Mouse (Mus musculus) hindbrain, embryonic 13.5 days (tissue): ENCODE measurements around the gene Stat6. TPM values are rescaled to one million over a fixed set of nuclear protein-coding genes. Genes with fewer than 3 reads are reported as not detected.
A peak's percentile ranks its signal among the peaks of the same experiment; 100 is the strongest.

Experiments used
- ATAC-seq: fragments of 200-750 bp; cut with Nextera tagmentation; 2 replicates; pipeline ENCODE4 v1.8.0; 2017; ENCODE audit warnings: moderate TSS enrichment; ENCODE audit not compliant: low FRiP score
- H3K27ac ChIP-seq: fragments of 300-500 bp; sonication (generic); 2 replicates; pipeline ENCODE4 v1.5.1; 2015; ENCODE audit warnings: inconsistent platforms, mild to moderate bottlenecking, moderate library complexity
- H3K27me3 ChIP-seq: fragments of 300-500 bp; sonication (generic); 2 replicates; pipeline ENCODE4 v1.6.1; 2015; ENCODE audit warnings: mild to moderate bottlenecking, inconsistent platforms
- H3K36me3 ChIP-seq: fragments of 300-500 bp; sonication (generic); 2 replicates; pipeline ENCODE4 v1.6.1; 2015; ENCODE audit warnings: mild to moderate bottlenecking, inconsistent platforms
- H3K4me1 ChIP-seq: fragments of 300-500 bp; sonication (generic); replicated peaks from 2 replicates; pipeline ENCODE4 v1.6.1; 2015; ENCODE audit warnings: inconsistent platforms
- H3K4me2 ChIP-seq: fragments of 300-500 bp; sonication (generic); 2 replicates; pipeline ENCODE4 v1.6.1; 2015; ENCODE audit warnings: inconsistent platforms, mild to moderate bottlenecking, moderate library complexity
- H3K4me3 ChIP-seq: fragments of 300-500 bp; sonication (generic); 2 replicates; pipeline ENCODE4 v1.5.1; 2015; ENCODE audit warnings: mild to moderate bottlenecking, inconsistent platforms
- H3K9ac ChIP-seq: fragments of 300-500 bp; sonication (generic); 2 replicates; pipeline ENCODE4 v1.6.1; 2015; ENCODE audit warnings: mild to moderate bottlenecking, inconsistent platforms
- H3K9me3 ChIP-seq: fragments of 300-500 bp; sonication (generic); 2 replicates; pipeline ENCODE4 v1.6.1; 2016; ENCODE audit warnings: inconsistent platforms
- WGBS: fragments of 180-500 bp; shearing (Covaris S2); methylation state at CpG from one replicate; pipeline ENCODE4 v1.1.7; 2015; 5-methylcytosine and 5-hydroxymethylcytosine counted together
- polyA plus RNA-seq: library from polyadenylated mRNA; unstranded; fragments of >200 nt; fragmentation: Nextera tagmentation; extraction: Ambion mirVana; gene quantifications from 2 replicates; pipeline ENCODE4 v1.2.1, GENCODE M21; 2015

Stat6 gene
- polyA plus RNA-seq, 1 experiment from 2014 or later = 5.0 TPM

- no peaks in the 10 kb centered on the region for H3K36me3 ChIP-seq
- H3K9me3 ChIP-seq = no peaks in the 10 kb centered on the region
- 93% methylated on average over 2 of the region's 2 CpGs for WGBS
- peaks cover 46% of the 10 kb centered on the region for H3K27me3 ChIP-seq
- no peak overlapping the region for H3K9ac ChIP-seq
- H3K4me1 ChIP-seq = peaks cover 39% of the 10 kb centered on the region
- no peak overlapping the region for H3K4me3 ChIP-seq
- H3K27ac ChIP-seq = no peak overlapping the region
- H3K4me2 ChIP-seq = no peak overlapping the region
- no peak for ATAC-seq
Observed at GRCm38 (mm10) chr10:127670185-127670584, 27.4 kb downstream of the Stat6 start.

DNA sequence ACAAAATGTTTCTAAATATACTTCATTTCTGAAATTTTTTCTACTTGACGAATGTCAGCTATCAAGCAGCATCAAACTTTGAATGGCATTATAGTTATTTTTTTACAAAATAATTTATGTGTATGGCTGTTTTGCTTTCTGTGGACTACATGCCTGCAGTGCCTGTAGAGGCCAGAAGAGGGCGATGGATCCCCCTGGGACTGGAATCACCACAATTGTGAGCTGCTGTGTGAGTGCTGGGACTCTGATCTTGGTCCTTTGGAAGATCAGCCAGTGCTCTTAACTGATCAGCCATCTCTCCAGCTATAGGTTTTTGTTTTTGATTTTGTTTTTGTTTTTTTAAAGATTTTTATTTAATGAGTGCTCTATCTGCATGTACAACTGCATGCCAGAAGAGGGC lies 28.5 kb downstream of the Stat6 start:
- H3K27ac ChIP-seq = no peak overlapping the region
- no peak overlapping the region for H3K4me2 ChIP-seq
- H3K27me3 ChIP-seq = peaks cover 35% of the 10 kb centered on the region
- H3K9me3 ChIP-seq = no peaks in the 10 kb centered on the region
- ATAC-seq = no peak
- 48% methylated on average over 2 of the region's 2 CpGs for WGBS
- H3K4me3 ChIP-seq = no peak overlapping the region
- no peak overlapping the region for H3K9ac ChIP-seq
- no peaks in the 10 kb centered on the region for H3K36me3 ChIP-seq
- peaks cover 33% of the 10 kb centered on the region for H3K4me1 ChIP-seq

- no peaks in the 10 kb centered on the region for H3K9me3 ChIP-seq
- H3K27ac ChIP-seq = no peak overlapping the region
- H3K27me3 ChIP-seq = peaks cover 10% of the 10 kb centered on the region
- 92% methylated on average over 6 of the region's 6 CpGs for WGBS
- no peak for ATAC-seq
- no peak overlapping the region for H3K4me3 ChIP-seq
- H3K36me3 ChIP-seq = no peaks in the 10 kb centered on the region
- no peak overlapping the region for H3K4me2 ChIP-seq
- H3K4me1 ChIP-seq = peaks cover 20% of the 10 kb centered on the region
- no peak overlapping the region for H3K9ac ChIP-seq
Observed at GRCm38 (mm10) chr10:127674046-127674655, 31.4 kb downstream of the Stat6 start.

DNA sequence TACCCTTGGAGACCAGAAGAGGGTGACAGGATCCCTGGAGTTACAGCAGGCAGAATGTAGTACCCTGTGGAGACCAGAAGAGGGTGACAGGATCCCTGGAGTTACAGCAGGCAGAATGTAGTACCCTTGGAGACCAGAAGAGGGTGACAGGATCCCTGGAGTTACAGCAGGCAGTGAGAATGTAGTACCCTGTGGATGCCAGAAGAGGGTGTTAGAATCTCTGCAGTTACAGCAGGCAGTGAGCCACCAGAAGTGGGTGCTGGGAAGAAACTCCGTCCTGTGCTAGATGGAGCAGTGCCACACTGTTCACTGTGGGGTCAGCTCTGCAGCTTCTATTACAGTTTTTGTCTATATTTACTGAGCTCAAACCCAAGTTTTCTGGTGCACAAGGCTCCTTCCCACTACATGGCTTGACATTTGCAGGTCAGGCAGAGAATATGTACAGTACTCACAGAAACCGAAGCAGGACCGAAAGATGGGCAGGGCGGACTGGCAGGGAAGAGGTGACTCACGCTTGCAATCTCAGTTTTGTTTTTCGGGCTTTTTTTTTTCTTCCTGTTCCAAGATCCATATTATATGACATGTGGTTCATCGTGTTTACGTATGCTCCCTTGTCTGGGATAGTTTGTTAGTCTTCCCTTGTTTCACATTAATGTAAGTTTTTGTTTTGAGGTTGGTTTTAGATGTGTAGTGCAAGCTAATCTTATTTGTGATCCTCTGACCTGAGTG lies 32.2 kb downstream of the Stat6 start:
- Histone ChIP-seq H3K27ac (no peak overlapping the region), H3K36me3 (no peaks in the 10 kb centered on the region), H3K9ac (no peak overlapping the region), H3K4me1 (peaks cover 19% of the 10 kb centered on the region), H3K4me3 (no peak overlapping the region), H3K27me3 (peaks cover 2% of the 10 kb centered on the region), H3K9me3 (no peaks in the 10 kb centered on the region), H3K4me2 (no peak overlapping the region)
- 91% methylated on average over 8 of the region's 8 CpGs for WGBS
- ATAC-seq = no peak

DNA sequence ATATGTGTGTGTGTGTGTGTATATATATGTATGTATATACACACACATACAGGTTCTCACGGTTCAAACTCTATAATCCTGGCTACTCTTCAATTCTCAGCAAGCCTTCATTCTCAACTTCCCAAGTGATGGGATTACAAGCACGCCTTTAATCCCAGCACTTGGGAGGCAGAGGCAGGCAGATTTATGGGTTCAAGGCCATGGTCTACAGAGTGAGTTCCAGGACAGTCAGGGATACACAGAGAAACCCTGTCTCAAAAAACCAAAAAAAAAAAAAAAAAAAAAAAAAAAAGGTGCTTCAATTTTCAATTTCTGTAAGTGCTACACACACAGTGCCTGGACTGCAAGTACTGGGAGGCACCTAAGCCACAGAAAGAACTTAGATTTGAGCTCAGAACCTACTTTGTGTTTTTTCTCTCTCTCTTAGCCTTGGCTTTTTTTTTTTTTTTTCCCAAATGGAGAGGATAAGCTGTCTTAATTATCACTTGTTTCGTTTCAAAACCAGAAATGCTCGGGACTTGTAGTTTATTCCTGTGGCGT lies 33.1 kb downstream of the Stat6 start:
- Histone ChIP-seq H3K4me2 (peak overlapping the region; percentile 59), H3K9ac (peak overlapping the region; percentile 43), H3K27ac (peak overlapping the region; percentile 72), H3K9me3 (no peaks in the 10 kb centered on the region), H3K4me3 (peak overlapping the region; percentile 44), H3K4me1 (peaks cover 19% of the 10 kb centered on the region), H3K36me3 (no peaks in the 10 kb centered on the region), H3K27me3 (no peaks in the 10 kb centered on the region)
- no peak for ATAC-seq
- WGBS = 58% methylated on average over 5 of the region's 5 CpGs

GRCm38 (mm10) chr10:127676691-127677548 lies 34.1 kb downstream of the Stat6 start:
- Histone ChIP-seq H3K4me3 (peak overlapping the region; percentile 80), H3K27me3 (no peaks in the 10 kb centered on the region), H3K36me3 (no peaks in the 10 kb centered on the region), H3K9me3 (no peaks in the 10 kb centered on the region), H3K27ac (peak overlapping the region; percentile 72), H3K4me1 (peaks cover 19% of the 10 kb centered on the region), H3K4me2 (peak overlapping the region; percentile 95), H3K9ac (peak overlapping the region; percentile 79)
- peak; percentile 95 for ATAC-seq
- under 1% methylated on average over 71 of the region's 71 CpGs for WGBS

DNA sequence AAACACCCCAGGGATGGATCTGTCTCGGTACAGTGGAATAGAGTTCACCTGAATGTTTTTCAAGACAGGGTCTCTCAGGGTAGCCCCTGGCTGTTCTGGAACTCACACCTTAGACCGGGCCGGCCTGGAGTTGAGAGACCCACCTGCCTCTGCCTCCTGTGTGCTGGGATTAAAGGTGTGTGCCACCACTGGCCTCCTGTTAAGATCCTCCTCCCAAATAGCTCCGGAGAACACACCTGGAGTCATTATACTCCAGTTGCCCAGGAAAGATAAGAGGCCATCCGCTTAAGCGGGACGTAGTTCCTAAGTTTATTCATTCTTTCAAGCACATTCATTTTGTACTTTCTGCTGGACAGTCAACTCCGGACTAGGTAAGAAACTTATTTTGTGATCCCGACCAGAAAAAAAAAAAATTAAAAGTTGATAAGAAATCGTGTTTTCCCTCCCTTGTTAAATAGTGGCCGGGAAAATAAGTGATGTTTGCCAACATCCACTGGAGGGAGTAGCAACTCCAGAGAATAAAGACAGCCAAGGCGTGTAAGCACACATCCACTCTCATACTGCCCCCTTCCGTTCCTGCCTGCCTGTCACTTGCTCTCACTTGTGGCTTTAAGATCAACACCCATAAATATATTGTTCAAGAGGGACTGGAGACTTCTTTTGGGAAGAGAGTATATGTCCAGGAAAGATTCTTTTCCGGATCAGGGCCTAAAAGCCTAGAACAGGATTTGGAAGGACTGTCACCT lies 35.0 kb downstream of the Stat6 start:
- WGBS = 16% methylated on average over 14 of the region's 14 CpGs
- Histone ChIP-seq H3K27me3 (no peaks in the 10 kb centered on the region), H3K9ac (peak overlapping the region; percentile 79), H3K4me2 (peak overlapping the region; percentile 95), H3K4me3 (peak overlapping the region; percentile 80), H3K4me1 (peaks cover 19% of the 10 kb centered on the region), H3K36me3 (no peaks in the 10 kb centered on the region), H3K9me3 (no peaks in the 10 kb centered on the region), H3K27ac (no peak overlapping the region)
- peak; percentile 33; the same call in 1 of the 2 replicates for ATAC-seq

DNA sequence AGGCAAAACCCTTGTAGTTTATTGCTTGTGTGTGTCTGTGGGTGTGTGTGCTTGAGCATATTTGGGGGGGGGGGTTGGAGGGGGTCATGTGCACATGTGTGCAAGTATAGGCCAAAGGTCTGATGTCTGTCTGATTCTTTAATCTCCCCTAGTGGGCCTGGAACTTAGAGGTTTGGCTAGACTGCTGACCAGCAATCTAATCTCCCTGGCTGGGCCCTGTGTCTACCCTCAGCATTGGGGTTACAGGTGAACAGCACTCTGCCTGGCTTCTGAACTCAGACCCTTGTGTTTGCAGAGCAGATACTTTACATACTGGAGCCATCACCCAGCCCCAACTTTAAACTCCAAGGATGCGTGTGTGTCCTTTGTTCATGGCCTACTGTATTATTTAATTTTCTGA lies 36.4 kb downstream of the Stat6 start:
- Histone ChIP-seq H3K27me3 (no peaks in the 10 kb centered on the region), H3K4me1 (peaks cover 19% of the 10 kb centered on the region), H3K4me3 (no peak overlapping the region), H3K27ac (no peak overlapping the region), H3K36me3 (no peaks in the 10 kb centered on the region), H3K4me2 (no peak overlapping the region), H3K9ac (no peak overlapping the region), H3K9me3 (no peaks in the 10 kb centered on the region)
- no peak for ATAC-seq
- WGBS = 94% methylated on average over 1 of the region's 1 CpGs

DNA sequence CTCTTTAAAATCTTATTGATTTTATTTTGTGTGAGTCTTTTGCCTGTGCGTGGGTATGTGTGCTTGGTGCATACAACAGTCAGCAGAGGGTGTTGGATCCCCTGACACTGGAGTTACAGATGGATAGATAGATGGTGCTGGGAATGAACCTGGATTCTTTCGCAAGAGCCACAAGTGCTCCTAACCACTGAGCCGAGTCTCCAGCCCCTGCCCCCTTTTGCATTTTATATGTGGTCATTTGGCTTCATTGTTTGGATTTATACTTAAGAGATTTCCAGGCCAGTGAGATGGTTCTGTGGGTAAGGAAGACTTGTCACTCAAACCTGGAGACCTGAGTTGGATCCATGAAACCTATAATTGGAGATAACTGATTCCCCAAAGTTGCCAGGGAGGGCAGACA lies 37.1 kb downstream of the Stat6 start:
- no peak overlapping the region for H3K27ac ChIP-seq
- no peak overlapping the region for H3K9ac ChIP-seq
- 95% methylated on average over 3 of the region's 3 CpGs for WGBS

DNA sequence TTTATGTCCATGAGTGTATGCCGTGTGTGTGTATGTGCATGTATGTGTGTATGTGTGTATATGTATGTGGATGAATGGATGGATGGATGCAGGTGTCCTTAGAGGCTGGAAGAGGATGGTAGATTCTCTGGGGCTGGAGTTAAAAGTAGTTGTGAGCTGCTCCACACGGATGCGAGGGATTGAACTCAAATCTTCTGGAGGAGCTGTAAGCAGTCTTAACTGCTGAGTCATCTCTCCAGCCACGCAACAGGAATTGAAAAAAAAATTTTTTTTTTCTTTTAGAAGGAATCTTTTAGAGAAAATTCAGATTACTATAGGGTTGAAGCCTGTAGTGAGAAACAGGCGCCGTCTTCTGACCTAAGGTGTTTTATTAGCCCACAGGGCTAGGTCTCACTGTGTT lies 40.1 kb downstream of the Stat6 start:
- Histone ChIP-seq H3K27ac (no peak overlapping the region), H3K36me3 (no peaks in the 10 kb centered on the region), H3K4me2 (no peak overlapping the region), H3K27me3 (no peaks in the 10 kb centered on the region), H3K4me3 (no peak overlapping the region), H3K9me3 (no peaks in the 10 kb centered on the region), H3K9ac (no peak overlapping the region), H3K4me1 (peaks cover 5% of the 10 kb centered on the region)
- ATAC-seq = no peak
- 94% methylated on average over 6 of the region's 6 CpGs for WGBS

More for the DNA sequence above, 37.1 kb downstream of the Stat6 start:
- no peak for ATAC-seq
- Histone ChIP-seq H3K27me3 (no peaks in the 10 kb centered on the region), H3K4me2 (no peak overlapping the region), H3K4me3 (no peak overlapping the region), H3K36me3 (no peaks in the 10 kb centered on the region), H3K4me1 (peaks cover 19% of the 10 kb centered on the region), H3K9me3 (no peaks in the 10 kb centered on the region)

DNA sequence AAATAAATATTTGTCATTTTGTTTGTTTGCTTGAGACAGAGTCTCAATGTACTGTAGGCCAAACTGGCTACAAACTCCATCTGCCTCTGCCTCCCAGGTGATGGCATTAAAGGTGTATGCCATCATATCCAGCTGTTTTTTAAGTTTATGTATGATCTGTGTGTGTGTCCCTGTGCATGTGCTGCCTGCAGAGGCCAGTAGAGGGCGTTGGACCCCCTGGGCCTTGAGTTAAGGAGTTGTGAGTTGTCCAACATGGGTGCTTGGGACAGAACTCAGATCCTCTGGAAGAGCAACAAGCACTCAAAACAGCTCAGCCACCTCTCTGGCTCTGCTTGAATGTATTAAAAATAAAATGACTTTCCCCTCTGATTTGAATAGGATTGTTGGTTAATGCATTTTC lies 48.3 kb downstream of the Stat6 start:
- Histone ChIP-seq H3K27me3 (no peaks in the 10 kb centered on the region), H3K9ac (no peak overlapping the region), H3K4me3 (no peak overlapping the region), H3K9me3 (no peaks in the 10 kb centered on the region), H3K27ac (no peak overlapping the region), H3K4me1 (no peaks in the 10 kb centered on the region), H3K36me3 (peaks cover 32% of the 10 kb centered on the region), H3K4me2 (no peak overlapping the region)
- no peak for ATAC-seq
- 30% methylated on average over 1 of the region's 1 CpGs for WGBS

DNA sequence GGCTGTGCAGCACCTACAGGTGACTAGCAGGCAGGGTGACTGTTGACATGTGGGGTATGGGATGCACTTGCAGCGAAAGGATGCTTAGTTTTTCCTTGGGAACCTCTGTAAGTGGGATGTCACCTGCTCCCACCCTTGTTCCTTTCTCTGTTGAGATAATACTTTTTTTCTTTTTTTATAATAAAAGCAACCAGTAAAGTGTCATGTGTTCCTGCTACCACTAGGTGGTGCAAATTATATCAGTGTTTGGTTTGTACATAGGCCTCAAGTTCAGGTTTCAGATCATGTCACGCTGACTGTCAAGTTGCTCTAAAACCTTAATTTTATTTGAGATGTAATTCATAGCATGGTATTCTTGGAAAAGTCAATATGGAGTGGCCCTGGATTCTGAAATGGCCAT lies 51.9 kb downstream of the Stat6 start:
- H3K9me3 ChIP-seq = no peaks in the 10 kb centered on the region
- H3K4me3 ChIP-seq = no peak overlapping the region
- no peak overlapping the region for H3K27ac ChIP-seq
- no peak overlapping the region for H3K9ac ChIP-seq
- H3K4me2 ChIP-seq = no peak overlapping the region
- WGBS = 56% methylated on average over 2 of the region's 2 CpGs
- H3K36me3 ChIP-seq = peaks cover 48% of the 10 kb centered on the region
- H3K27me3 ChIP-seq = no peaks in the 10 kb centered on the region
- no peak for ATAC-seq
- H3K4me1 ChIP-seq = no peaks in the 10 kb centered on the region
